Mouse (Mus musculus) kidney, adult 8-10 months (tissue): ENCODE data around the gene Sowahc.

Source experiments
- DNase-seq, 2 experiments: peaks; one replicate each; pipeline ENCODE4 v3.0.0; 2022

Gene Sowahc

DNA sequence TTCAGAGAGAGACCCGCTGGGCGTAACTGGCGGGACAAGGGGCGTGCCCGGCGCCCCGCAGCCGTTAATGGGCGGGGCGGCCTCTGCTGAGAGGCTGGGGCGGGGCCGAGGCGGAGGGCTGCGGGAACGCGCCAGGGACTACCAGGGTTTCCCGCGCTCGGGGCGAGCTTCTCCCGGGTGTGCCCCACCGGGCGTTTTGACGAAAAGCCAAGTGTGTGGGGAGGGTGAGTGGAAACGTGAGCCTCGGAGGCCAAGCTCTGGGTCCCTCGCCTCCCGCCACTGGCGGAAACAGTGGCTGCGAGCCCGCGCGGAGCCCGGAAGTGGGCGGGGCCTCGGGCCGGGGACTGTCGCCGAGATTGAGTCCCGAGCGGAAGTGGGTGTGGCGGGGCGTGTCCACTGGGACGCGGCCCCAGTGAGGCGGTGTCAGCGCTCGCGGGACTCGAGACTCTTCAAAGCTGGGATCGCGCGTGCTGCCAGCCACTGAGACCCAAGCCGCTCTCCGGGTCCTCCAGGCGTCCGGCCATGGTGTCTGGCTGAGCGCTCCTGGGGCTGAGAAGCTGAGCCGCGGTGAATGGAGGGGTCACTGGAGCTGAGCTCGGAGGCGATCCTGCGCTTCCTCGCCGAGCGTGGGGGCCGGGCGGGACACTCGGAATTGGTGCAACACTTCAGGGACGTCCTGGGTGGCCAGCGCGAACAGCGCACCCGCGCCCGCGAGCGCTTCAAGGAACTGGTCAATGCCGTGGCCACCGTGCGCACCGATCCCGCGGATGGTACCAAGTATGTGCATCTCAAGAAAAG is at the start of gene Sowahc, which contains the start of gene Sept10:
Gene Sowahc (plus strand): TSS at position 481 of the 798 bp plus-strand sequence.
Gene Sept10 (minus strand): TSS at position 375 of the 798 bp plus-strand sequence.
- DNase-seq: peak; percentile 96 to 97

DNA sequence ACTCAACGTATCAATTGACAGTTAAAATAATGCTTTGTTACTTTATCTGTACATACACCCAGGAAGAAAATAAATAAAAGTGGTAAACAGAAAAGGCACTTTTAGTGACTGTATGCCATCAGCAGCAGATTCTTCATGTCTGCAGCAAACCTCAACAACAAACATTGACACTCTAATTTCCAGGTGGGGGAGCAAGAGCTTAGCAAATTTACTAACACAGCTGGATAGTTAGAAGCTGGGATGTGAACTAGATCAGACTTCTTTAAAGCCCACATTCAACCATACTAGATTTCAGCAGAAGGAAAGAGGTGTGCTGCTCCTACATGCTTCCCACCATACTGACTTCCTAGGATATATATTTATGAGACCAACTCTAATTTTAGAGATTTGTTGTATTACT is 49.2 kb upstream of the Sowahc start:
- DNase-seq: no peak

DNA sequence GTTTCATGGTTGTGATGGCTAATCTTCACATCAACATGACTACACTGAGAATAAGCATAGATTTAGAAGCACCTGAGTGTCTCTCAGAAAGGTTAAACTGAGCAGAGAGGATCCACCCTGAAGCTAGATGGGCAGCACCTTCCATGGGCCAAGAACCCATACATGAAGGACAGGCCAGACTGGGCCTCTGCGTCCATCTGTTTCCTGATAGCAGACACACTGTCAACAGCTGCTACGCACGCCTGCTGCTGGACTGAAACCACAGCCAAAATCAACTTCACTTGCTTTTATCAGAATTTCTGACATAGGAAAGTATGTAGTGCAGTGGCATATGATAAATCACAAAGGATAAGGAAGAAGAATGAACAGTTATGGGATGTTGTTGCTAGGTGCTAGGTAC is 42.1 kb upstream of the Sowahc start:
- DNase-seq: no peak

DNA sequence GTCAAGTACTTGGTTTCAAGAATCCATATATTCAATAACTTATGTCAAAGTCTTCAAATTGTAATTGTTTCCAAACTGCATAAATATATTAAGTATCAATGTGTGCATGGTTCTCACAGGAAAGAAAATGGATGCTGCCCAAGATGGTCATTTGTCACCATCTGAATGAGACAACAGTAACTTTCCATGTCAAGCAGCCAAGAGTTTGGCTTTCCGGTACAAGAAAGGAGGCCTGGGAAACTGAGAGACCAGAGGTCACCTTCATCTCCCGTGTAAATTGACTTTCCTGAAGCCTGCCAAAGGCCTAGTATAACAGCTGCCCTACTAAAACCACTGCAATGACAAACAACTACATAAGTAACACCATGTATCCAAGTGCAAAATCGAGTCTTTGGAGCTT is 39.4 kb upstream of the Sowahc start:
- peak in 1 of 2 experiments; percentile 17 for DNase-seq

DNA sequence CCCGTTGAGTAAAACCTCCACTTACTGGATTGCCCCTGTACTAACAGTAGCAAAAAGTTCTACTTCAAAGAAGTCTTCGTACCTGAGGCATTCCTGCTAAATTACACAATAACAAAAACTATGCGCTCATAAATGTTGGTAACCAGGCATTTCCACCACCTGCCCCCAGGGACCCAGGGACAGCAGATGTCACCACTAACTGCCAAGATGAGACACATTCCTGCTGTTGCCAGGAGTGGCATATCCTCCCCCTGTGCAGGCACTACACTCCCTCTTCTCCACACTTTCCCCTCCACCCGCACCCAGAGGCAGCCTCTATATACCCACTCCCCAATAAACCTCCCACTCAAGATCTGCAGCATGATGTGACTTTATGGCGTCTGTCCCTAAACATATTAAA is 26.9 kb upstream of the Sowahc start:
- no peak for DNase-seq

DNA sequence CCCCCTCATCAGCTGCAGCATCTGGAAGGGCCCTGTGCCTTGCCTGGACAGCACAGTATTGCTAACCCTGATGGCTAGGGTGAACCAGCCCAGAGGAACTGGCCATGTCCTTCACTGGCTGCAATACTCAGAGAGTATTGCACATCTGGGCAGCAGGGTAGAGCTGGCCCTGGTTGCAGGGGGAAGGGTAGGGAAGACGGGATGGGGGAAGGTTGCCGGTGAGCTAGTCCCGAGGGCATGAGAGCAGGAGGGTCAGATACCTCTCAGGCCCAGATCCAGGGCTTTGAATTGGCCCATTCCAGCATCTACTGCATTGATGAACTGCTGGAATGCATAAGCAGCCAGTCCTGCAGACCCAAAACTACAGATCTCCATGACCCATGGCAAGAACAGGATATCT is 25.0 kb upstream of the Sowahc start:
- no peak for DNase-seq

DNA sequence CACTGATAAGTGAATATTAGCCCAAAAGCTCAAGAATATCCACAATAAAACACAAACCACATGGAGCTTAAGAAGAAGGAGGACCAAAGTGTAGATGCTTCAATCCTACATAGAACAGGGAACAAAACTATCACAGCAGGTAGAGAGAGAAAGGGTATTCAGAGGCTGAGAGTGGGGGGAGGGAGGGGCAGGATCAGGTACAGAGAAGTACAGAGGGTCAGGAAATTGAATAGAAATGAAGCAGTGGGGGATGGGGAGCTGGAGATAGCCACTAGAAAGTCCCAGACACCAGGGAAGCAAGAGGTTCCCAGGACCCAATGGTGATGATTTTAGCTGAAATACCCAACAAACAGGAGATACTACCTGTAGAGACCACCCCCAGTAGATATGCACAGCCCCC is 21.7 kb upstream of the Sowahc start:
- no peak for DNase-seq

DNA sequence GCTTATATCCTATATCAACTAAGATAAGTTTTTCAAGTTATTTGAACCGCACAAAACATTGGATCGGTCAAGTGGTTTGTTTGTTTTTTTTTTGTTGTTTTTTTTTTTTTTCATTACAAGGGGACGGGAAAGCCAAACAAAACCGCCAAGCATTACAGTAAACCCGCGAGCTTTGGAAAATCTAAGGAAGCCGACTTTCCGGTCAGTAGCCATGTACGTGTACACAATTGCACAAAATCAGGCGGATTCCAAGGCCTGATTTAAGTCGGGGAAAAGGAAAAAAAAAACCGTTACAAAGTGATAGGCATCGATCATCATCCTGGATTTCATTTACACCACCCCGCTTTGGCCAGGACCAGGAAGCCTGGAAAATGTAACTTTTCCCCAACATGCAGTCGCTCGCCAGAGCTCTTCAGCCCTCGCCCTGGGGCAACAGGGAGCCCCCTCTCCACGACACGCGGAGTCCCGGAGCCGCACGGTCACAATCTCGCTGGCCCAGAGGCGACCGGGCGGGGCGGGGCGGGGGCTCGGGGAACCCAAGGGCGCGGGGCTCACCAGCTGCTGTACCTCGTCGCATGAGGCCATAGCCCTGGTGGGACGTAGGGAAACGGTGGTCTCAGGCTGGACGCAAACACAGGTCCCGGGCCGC is 805 bp upstream of the Sowahc start:
- DNase-seq: peak in 1 of 2 experiments; percentile 12

DNA sequence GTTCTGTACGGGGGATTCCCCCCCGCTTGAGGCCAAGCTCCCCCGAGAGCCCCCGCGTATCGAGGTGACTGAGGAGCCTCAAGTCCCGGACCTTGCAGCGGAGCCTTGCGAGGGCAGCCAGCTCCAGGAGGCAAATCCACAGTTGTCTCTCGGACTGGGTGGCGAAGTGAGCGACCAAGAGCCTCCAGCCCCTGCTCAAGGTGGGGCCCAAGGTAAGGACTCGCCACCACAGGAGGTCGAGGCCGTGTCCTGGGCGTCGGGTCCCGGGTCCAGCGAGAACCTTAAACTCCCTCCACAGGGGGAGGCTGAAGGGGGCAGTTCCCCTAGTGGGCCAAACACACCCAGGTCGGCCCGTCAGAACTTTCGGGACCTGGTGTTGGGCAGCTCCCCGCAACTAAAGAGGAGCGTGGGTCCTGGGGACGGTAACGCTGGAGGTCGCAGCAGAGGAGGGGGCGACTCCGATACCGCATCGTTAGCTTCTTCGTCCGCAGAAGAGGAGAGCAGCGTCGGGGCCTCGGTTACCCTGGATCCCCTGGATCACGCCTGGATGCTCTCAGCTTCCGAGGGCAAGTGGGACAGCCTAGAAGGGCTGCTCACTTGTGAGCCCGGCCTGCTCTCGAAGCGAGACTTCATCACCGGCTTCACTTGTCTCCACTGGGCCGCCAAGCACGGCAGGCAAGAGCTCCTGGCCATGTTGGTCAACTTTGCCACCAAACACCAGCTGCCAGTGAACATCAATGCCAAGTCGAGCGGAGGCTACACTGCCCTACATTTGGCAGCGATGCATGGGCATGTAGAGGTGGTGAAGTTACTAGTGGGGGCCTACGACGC is 733 bp downstream of the Sowahc start:
- DNase-seq: peak; percentile 13 to 20

DNA sequence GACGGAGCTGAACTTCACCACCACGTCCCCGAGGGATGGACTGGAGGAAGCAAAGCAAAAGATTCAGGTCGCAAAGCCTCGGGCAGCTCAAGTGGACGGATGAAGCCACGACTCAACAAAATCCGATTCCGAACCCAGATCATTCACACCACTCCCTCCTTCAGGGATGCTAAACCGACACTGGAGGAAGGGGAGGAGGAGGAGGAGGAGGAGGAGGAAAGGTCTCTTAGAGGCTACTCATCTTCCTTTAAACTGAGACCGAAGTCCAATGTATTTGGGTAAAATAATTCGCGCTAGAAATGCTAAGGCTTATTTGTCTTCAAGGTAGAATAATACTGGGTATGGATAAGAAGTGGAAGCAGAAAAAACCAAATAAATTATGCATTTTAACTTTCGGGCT is 1.5 kb downstream of the Sowahc start:
- DNase-seq: no peak

DNA sequence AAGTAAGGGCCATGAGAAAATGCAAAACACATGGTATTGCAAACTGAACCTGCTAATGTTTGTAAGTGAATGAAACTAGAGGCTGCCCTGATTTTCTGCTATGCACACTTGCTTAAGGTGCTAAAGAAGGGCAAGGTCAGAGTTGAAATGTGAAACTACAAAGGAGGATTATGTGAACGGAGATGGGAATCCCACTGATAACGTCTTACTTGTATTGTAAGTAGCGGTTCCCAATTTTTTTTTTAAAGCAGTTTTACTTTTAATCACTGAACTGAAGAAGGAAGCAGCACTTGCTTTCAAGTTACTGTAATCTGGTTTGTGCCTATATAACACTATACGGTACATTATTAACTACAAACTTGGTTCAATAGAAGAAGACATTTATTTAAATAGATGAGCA is 2.1 kb downstream of the Sowahc start:
- no peak for DNase-seq

DNA sequence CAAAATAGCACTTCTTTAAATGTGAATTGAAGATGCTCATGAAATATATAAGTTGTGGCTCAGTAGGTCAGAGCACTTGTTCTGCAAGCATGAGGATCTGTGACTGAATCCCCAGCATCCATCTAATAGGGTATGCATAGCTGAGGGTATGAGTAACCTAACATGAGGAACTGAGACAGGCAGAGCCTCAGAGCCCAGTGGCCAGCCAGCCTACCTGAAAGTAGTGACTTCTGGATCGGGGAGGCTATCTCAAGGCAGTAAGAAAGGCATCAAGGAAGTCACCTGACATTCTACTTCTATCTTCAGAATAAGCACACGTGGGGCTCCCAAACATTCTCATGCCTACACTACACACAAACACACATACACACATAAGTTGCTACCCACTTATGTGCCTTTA is 3.4 kb downstream of the Sowahc start:
- no peak for DNase-seq

DNA sequence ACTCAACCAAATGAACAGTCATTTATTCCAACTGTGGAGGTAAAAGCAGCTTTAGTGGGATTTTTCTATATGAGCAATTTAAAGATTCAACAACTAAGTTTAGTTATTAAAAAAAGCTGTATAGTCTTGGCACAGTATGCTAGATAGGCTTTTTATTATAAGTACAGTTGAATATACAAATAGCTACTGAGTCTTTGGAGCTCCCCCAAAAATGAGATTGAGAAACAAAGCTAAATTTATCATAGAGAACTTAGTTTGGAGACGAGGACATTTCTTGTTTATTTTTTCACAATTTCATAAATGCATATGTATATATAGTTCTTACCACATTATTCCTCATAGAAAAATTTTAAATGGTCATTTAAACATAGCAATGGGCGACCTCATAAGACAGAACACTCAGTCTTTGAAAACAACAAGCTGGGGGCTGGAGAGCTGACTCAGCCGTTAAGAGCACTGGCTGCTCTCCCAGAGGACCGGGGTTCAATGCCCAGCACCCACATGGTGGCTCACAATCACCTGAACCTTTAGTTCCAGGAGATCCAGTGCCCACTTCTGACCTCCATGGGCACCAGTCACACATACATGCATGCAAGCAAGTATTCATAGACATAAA is 7.6 kb downstream of the Sowahc start:
- no peak for DNase-seq

DNA sequence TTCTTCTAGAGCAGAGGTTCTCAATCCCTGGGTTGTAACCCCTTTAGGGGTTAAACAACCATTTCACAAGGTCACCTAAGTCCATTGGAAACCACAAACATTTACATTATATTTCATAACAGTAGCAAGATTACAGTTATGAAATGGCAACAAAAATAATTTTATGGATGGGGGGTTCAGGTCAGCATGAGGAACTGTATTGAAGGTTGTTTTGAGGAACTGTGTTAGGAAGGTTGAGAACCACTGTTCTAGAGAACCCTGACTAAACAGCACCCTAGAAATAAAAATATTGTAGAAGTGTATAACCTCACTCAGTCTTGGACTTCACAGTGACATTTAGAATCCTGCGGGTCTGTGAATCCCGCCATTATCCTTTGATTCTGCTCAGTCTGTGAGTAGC is 13.5 kb downstream of the Sowahc start:
- DNase-seq: no peak

DNA sequence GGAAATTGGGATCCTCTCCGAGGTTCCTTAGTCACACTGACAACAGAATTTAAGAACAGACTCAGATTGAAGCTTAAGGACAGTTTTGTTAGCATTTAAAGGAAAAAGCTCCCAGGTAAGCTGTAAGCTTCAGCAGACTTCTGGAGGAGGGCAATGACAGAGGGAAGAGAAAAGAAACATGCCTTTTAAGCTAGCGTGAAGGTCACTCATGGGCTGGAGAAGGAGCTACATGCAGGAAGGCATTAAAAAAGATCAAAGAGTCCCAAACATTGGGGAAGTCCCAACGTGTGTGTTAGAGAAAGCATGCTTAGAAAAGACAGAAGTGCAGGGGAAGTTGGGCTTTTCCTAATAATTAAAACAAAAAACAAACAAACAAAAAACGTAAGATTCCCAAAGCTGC is 14.1 kb downstream of the Sowahc start:
- DNase-seq: no peak

DNA sequence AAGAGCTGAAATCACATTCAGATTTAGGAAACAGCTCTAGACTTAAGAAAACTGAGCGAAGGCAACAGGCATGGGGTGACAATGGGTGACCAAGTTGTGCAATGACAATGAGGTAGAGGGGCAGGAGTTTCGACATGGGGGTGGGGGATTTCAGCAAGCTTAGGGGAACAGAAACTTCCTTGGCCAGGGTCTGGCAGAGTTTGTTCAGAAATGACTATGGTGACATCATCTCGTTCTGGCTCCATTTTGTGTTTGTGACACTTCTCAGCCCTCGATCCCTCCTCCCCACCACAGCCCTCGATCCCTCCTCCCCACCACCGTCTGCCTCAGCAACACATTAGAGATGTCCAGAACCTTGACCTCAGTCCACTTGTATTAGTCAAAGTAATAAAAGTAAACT is 14.7 kb downstream of the Sowahc start:
- DNase-seq: no peak

DNA sequence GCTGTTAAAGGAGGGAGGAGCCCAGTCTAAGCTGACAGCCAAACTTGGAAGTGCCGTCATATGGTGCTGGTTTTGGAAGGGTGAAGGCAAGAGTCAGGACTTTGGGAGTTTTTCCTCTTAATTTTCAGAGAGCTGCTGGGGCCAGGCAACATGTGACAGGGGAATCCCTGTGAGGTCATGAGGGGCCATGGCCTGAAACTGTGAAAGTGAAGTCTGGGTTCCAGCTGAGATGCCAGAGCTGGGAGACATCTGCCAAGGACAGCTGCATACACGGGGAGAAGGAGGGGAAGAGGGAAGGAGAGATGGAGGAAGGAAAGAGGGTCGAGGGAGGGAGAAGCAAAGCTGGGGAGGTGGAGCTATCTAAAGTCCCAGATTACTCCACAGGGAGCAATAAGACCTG is 16.0 kb downstream of the Sowahc start:
- no peak for DNase-seq

DNA sequence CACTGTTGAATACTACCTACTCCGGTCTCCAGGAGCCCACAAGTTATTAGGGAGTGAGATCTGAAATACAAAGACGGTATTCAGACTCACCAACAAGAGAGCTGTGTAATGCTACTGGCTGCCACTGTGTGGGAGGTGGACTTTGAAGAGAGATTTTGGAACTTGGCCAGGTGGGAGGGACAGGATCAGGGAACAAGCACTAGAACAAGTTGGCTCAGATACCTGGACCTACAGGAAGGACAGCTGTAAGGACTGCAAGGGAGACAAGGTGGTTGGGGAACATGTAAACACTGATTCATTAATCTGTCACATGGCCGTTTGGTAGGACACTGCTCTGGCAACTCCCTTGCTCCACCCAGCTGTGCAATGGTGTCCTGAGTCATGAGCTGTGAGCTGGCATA is 19.4 kb downstream of the Sowahc start:
- DNase-seq: peak; percentile 69 to 73

DNA sequence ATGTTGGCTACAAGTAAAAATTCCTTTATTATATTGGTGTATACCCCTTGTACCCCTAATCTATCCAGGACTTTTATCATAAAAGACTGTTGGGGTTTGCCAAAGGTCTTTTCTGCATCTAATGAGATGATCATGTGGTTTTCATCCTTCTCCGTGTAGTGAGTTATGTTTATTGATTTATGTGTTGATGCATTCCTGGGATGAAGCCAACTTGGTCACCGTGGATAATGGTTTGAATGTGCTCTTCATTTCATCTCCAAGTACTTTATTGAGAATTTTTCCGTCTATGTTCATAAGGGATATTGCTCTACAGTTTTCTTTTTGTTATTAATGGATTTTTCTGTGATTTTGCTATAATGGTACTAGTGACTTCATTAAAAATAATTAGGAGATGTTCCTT is 27.8 kb downstream of the Sowahc start:
- no peak for DNase-seq

DNA sequence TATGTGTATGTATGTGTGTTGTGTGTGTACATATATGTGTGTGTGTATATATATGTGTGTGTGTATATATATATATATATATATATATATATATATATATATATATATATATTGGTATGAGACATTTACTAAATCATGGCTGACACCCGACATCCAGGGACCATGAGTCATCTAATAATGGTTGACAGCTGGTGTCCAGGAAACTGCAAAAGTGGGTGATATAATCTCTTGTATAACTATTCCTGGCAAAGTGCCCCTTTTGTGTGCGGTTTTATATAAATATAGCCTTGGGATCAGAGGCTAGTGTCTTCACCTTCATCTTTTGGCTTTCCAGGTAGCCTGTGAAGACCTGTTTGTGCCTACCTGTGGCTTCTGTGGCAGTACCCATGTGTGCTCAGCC is 28.9 kb downstream of the Sowahc start:
- DNase-seq: no peak

DNA sequence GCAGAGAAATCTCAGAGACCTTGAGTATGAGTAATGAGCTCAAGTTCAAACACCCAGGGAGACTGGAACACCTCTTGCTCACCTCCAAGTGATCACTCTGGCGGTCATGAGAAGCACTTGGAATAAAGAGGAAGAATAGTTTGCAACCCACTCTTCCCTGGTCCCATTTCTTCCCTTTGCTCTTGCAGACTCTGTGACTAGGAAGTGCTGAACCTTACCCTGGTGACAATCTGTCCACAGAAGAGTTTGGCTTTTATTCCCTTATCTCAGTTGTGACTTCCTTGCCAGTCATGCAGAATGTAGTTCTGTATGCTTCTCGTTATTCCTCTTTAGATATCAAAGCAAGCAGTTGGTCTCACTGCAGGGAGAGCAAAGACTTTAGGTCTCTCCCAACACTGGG is 30.2 kb downstream of the Sowahc start:
- DNase-seq: no peak

DNA sequence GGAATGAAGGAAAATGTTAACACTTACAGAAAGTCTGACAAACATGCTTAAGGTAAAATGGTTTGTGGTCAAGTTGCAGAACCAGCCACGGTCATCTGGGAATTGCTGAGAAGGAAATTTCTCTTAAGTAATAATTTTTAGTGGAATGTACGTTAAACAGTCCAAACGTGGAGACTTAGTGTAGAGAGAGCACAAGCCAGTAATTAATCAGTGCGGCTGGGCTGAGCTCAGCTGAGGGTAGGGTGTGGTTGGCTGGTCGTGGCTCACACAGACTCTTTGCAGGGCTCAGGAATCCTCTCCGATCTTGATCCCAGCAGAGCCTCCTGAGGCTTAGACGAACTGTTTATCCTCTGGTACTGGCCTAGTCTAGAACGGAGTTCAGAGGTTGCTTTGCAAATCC is 30.6 kb downstream of the Sowahc start:
- no peak for DNase-seq

DNA sequence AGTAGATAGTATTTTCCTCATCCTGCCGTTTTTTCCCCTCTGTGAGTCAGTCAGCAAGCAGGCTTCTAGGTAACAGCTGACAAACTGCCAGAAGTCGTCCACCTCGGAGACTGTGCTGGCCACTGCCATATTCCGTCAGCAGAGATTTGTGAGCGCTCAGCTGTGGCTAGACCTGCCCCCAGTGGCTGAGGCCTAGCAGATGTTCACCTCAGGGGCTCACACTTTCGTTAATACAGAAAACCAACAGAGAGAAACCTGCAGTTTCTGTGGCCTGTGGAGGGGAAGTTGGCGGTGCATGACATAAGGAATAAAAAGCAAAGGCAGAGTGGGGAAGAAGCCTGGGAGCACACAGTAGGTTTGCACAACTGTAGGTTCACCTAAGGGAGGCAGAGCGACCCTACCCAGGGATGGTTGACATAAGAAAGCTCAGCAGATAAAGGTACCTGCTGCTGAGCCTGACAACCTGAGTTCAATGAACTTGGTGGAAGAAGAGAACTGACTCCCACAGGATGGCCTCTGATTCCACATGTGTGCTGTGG is 31.9 kb downstream of the Sowahc start:
- DNase-seq: no peak
